Mouse (Mus musculus) liver, embryonic 11.5 days (tissue): Measurements from ENCODE around the gene Gm6993. TPM values are rescaled to one million over a fixed set of nuclear protein-coding genes. Genes with fewer than 3 reads are reported as not detected.

ENCODE experiments used
- ATAC-seq: fragments of 200-750 bp; cut with Nextera tagmentation; replicated peaks from 2 replicates; pipeline ENCODE4 v1.8.0; 2017; ENCODE audit warnings: moderate number of reproducible peaks, mild to moderate bottlenecking, moderate TSS enrichment, moderate library complexity; ENCODE audit not compliant: low FRiP score
- DNase-seq: peaks from one replicate; pipeline ENCODE4 v3.0.0-alpha.2; 2017; ENCODE audit warnings: low spot score
- H3K27ac ChIP-seq: fragments of 300-500 bp; sonication (generic); 2 replicates; pipeline ENCODE4 v1.5.1; 2014; ENCODE audit warnings: mild to moderate bottlenecking, low read depth, low read length, control low read depth
- H3K27me3 ChIP-seq: fragments of 300-500 bp; sonication (generic); replicated peaks from 2 replicates; pipeline ENCODE4 v1.6.1; 2014; ENCODE audit warnings: low read length, mixed read lengths; ENCODE audit not compliant: control insufficient read depth, insufficient read depth
- H3K36me3 ChIP-seq: fragments of 300-500 bp; sonication (generic); 2 replicates; pipeline ENCODE4 v1.6.1; 2014; ENCODE audit warnings: mild to moderate bottlenecking, low read length, moderate library complexity, mixed read lengths; ENCODE audit not compliant: control insufficient read depth, insufficient read depth
- H3K4me1 ChIP-seq: fragments of 300-500 bp; sonication (generic); replicated peaks from 2 replicates; pipeline ENCODE4 v1.6.1; 2014; ENCODE audit warnings: low read length, mixed read lengths; ENCODE audit not compliant: control insufficient read depth, insufficient read depth
- H3K4me2 ChIP-seq: fragments of 300-500 bp; sonication (generic); 2 replicates; pipeline ENCODE4 v1.6.1; 2014; ENCODE audit warnings: mild to moderate bottlenecking, control low read depth, moderate library complexity
- H3K4me3 ChIP-seq: fragments of 300-500 bp; sonication (generic); 2 replicates; pipeline ENCODE4 v1.5.1; 2014; ENCODE audit warnings: low read depth, low read length, control low read depth
- H3K9ac ChIP-seq: fragments of 300-500 bp; sonication (generic); 2 replicates; pipeline ENCODE4 v1.6.1; 2014; ENCODE audit warnings: low read depth, low read length, control low read depth
- H3K9me3 ChIP-seq: fragments of 300-500 bp; sonication (generic); 2 replicates; pipeline ENCODE4 v1.6.1; 2016; ENCODE audit warnings: low read length, inconsistent platforms, mixed read lengths; ENCODE audit not compliant: control insufficient read depth
- WGBS: fragments of 180-500 bp; shearing (Covaris S2); extraction: QIAGEN DNeasy Blood & Tissue Kit; methylation state at CpG from one replicate; pipeline ENCODE4 v1.1.7; 2014; 5-methylcytosine and 5-hydroxymethylcytosine counted together
- polyA plus RNA-seq: library from polyadenylated mRNA; unstranded; fragments of >200 nt; fragmentation: Nextera tagmentation; extraction: Ambion mirVana; gene quantifications from 2 replicates; pipeline ENCODE4 v1.2.1, GENCODE M21; 2014

Gene Gm6993
- polyA plus RNA-seq, 1 experiment from 2014 or later = not detected

- Histone ChIP-seq H3K27me3 (no peaks in the 10 kb centered on the region), H3K36me3 (no peaks in the 10 kb centered on the region), H3K27ac (no peak overlapping the region), H3K9me3 (no peaks in the 10 kb centered on the region), H3K9ac (no peak overlapping the region), H3K4me2 (no peak overlapping the region), H3K4me1 (no peaks in the 10 kb centered on the region), H3K4me3 (no peak overlapping the region)
- ATAC-seq (no peak), DNase-seq (no peak)
- 85% methylated on average over 7 of the region's 7 CpGs for WGBS
Measured at GRCm38 (mm10) chr12:31213556-31213955, 27.0 kb upstream of the Gm6993 start.

- 68% methylated on average over 6 of the region's 6 CpGs for WGBS
- Histone ChIP-seq H3K27me3 (no peaks in the 10 kb centered on the region), H3K27ac (no peak overlapping the region), H3K4me3 (no peak overlapping the region), H3K9me3 (no peaks in the 10 kb centered on the region), H3K4me1 (no peaks in the 10 kb centered on the region), H3K9ac (no peak overlapping the region), H3K4me2 (no peak overlapping the region), H3K36me3 (no peaks in the 10 kb centered on the region)
- DNase-seq (no peak), ATAC-seq (no peak)
Measured at GRCm38 (mm10) chr12:31215003-31215402, 25.6 kb upstream of the Gm6993 start.

GRCm38 (mm10) chr12:31217232-31217631 lies 23.3 kb upstream of the Gm6993 start:
- no peak overlapping the region for H3K4me3 ChIP-seq
- H3K36me3 ChIP-seq = no peaks in the 10 kb centered on the region
- 85% methylated on average over 5 of the region's 5 CpGs for WGBS
- H3K4me2 ChIP-seq = no peak overlapping the region
- no peaks in the 10 kb centered on the region for H3K27me3 ChIP-seq
- DNase-seq = no peak
- H3K9ac ChIP-seq = no peak overlapping the region
- no peaks in the 10 kb centered on the region for H3K9me3 ChIP-seq
- H3K27ac ChIP-seq = no peak overlapping the region
- H3K4me1 ChIP-seq = no peaks in the 10 kb centered on the region
- no peak for ATAC-seq

GRCm38 (mm10) chr12:31218774-31219173 lies 21.8 kb upstream of the Gm6993 start:
- ATAC-seq (no peak), DNase-seq (no peak)
- 52% methylated on average over 3 of the region's 3 CpGs for WGBS
- no peaks in the 10 kb centered on the region for H3K36me3 ChIP-seq
- H3K4me2 ChIP-seq = no peak overlapping the region
- H3K9ac ChIP-seq = no peak overlapping the region
- no peaks in the 10 kb centered on the region for H3K9me3 ChIP-seq
- H3K4me1 ChIP-seq = no peaks in the 10 kb centered on the region
- no peak overlapping the region for H3K27ac ChIP-seq
- H3K27me3 ChIP-seq = no peaks in the 10 kb centered on the region
- H3K4me3 ChIP-seq = no peak overlapping the region

- ATAC-seq = no peak
- H3K9ac ChIP-seq = no peak overlapping the region
- no peak overlapping the region for H3K27ac ChIP-seq
- no peaks in the 10 kb centered on the region for H3K9me3 ChIP-seq
- 56% methylated on average over 6 of the region's 6 CpGs for WGBS
- H3K4me1 ChIP-seq = no peaks in the 10 kb centered on the region
- H3K27me3 ChIP-seq = no peaks in the 10 kb centered on the region
- H3K4me2 ChIP-seq = no peak overlapping the region
- DNase-seq = no peak
- no peak overlapping the region for H3K4me3 ChIP-seq
- H3K36me3 ChIP-seq = no peaks in the 10 kb centered on the region
Measured at GRCm38 (mm10) chr12:31221522-31221921, 19.0 kb upstream of the Gm6993 start.

- Histone ChIP-seq H3K27ac (no peak overlapping the region), H3K4me3 (no peak overlapping the region), H3K27me3 (no peaks in the 10 kb centered on the region), H3K4me1 (no peaks in the 10 kb centered on the region), H3K4me2 (no peak overlapping the region), H3K36me3 (no peaks in the 10 kb centered on the region), H3K9me3 (no peaks in the 10 kb centered on the region), H3K9ac (no peak overlapping the region)
- WGBS = 40% methylated on average over 2 of the region's 2 CpGs
- DNase-seq = no peak
- ATAC-seq = no peak
Measured at GRCm38 (mm10) chr12:31222282-31222681, 18.3 kb upstream of the Gm6993 start.

GRCm38 (mm10) chr12:31222741-31223140 lies 17.8 kb upstream of the Gm6993 start:
- no peak overlapping the region for H3K4me2 ChIP-seq
- H3K4me1 ChIP-seq = no peaks in the 10 kb centered on the region
- no peaks in the 10 kb centered on the region for H3K27me3 ChIP-seq
- no peak for ATAC-seq
- WGBS = 31% methylated on average over 3 of the region's 3 CpGs
- H3K9me3 ChIP-seq = no peaks in the 10 kb centered on the region
- no peak overlapping the region for H3K9ac ChIP-seq
- no peak overlapping the region for H3K4me3 ChIP-seq
- H3K27ac ChIP-seq = no peak overlapping the region
- DNase-seq = no peak
- no peaks in the 10 kb centered on the region for H3K36me3 ChIP-seq

- Histone ChIP-seq H3K9me3 (no peaks in the 10 kb centered on the region), H3K36me3 (no peaks in the 10 kb centered on the region), H3K4me2 (no peak overlapping the region), H3K4me3 (no peak overlapping the region), H3K4me1 (no peaks in the 10 kb centered on the region), H3K27me3 (no peaks in the 10 kb centered on the region), H3K9ac (no peak overlapping the region), H3K27ac (no peak overlapping the region)
- DNase-seq = no peak
- no peak for ATAC-seq
- 53% methylated on average over 8 of the region's 8 CpGs for WGBS
Measured at GRCm38 (mm10) chr12:31225451-31225850, 15.1 kb upstream of the Gm6993 start.

- WGBS = 83% methylated on average over 3 of the region's 3 CpGs
- Histone ChIP-seq H3K9me3 (no peaks in the 10 kb centered on the region), H3K9ac (no peak overlapping the region), H3K4me1 (no peaks in the 10 kb centered on the region), H3K27me3 (no peaks in the 10 kb centered on the region), H3K27ac (no peak overlapping the region), H3K4me3 (no peak overlapping the region), H3K36me3 (no peaks in the 10 kb centered on the region), H3K4me2 (no peak overlapping the region)
- ATAC-seq (no peak), DNase-seq (no peak)
Measured at GRCm38 (mm10) chr12:31227167-31227566, 13.4 kb upstream of the Gm6993 start.
